Mouse (Mus musculus) lung, embryonic 15.5 days (tissue): ENCODE data around the gene Omp. TPM values are rescaled to one million over a fixed set of nuclear protein-coding genes. Genes with fewer than 3 reads are reported as not detected.

ENCODE experiments used
- polyA plus RNA-seq: library from polyadenylated mRNA; unstranded; fragments of >200 nt; fragmentation: Nextera tagmentation; extraction: Ambion mirVana; gene quantifications from 2 replicates; pipeline ENCODE4 v1.2.1, GENCODE M21; 2015

Omp gene
- polyA plus RNA-seq, 1 experiment from 2014 or later: 0.20 TPM

Other genes with a start within 250 kb of the Omp start
- not detected in 2 replicates for gene Gdpd4, start 225.5 kb downstream of the Omp start, polyA plus RNA-seq
- 11.6 and 12.9 TPM in 2 replicates for gene Myo7a, start 26.0 kb downstream of the Omp start, polyA plus RNA-seq
- 7.5 and 8.8 TPM in 2 replicates for gene Capn5, start 32.8 kb upstream of the Omp start, polyA plus RNA-seq
- gene B3gnt6, start 54.0 kb upstream of the Omp start, polyA plus RNA-seq: 0.15 and 0.21 TPM in 2 replicates
- gene Acer3, start 175.7 kb upstream of the Omp start, polyA plus RNA-seq: 26.0 and 28.3 TPM in 2 replicates
- 9.0 and 9.1 TPM in 2 replicates for gene Tsku, start 215.8 kb upstream of the Omp start, polyA plus RNA-seq